Mouse (Mus musculus): ENCODE measurements at regions not wholly inside any gene's neighbourhood (a gene's known extent, or its start where the extent isn't known, plus 50 kb on each side); places are given as distances from the start of the nearest gene placed in this dataset.

- DNase-seq (ENCODE audit: low spot score), result no peak
Measured at GRCm38 (mm10) chr12:12819746-12820145, 122.0 kb downstream of the Mycn start.

GRCm38 (mm10) chr12:12814693-12815092, 127.0 kb downstream of the Mycn start:
- DNase-seq (ENCODE audit: low spot score), result no peak

- DNase-seq (ENCODE audit: low spot score), result no peak
Measured at GRCm38 (mm10) chr12:12812873-12813272, 128.8 kb downstream of the Mycn start.

- DNase-seq (ENCODE audit: low spot score), result no peak
Measured at GRCm38 (mm10) chr12:12810943-12811342, 130.8 kb downstream of the Mycn start.

- no peak for DNase-seq (ENCODE audit: low spot score)
Measured at GRCm38 (mm10) chr12:12810159-12810885, 131.4 kb downstream of the Mycn start.

GRCm38 (mm10) chr12:12808120-12808519, 133.6 kb downstream of the Mycn start:
- DNase-seq (ENCODE audit: low spot score), result no peak

- DNase-seq (ENCODE audit: low spot score), result no peak
Measured at GRCm38 (mm10) chr12:12803602-12804001, 138.1 kb downstream of the Mycn start.

GRCm38 (mm10) chr12:12802396-12802795, 139.3 kb downstream of the Mycn start:
- no peak for DNase-seq (ENCODE audit: low spot score)

GRCm38 (mm10) chr12:12801700-12802099, 140.0 kb downstream of the Mycn start:
- no peak for DNase-seq (ENCODE audit: low spot score)

- no peak for DNase-seq (ENCODE audit: low spot score)
Measured at GRCm38 (mm10) chr12:12800120-12800519, 141.6 kb downstream of the Mycn start.

- DNase-seq (ENCODE audit: low spot score), result no peak
Measured at GRCm38 (mm10) chr12:12789052-12789451, 152.7 kb downstream of the Mycn start.

- DNase-seq (ENCODE audit: low spot score), result no peak
Measured at GRCm38 (mm10) chr12:12788263-12788852, 153.4 kb downstream of the Mycn start.

- no peak for DNase-seq (ENCODE audit: low spot score)
Measured at GRCm38 (mm10) chr12:12787608-12788262, 154.0 kb downstream of the Mycn start.

GRCm38 (mm10) chr12:12787161-12787560, 154.6 kb downstream of the Mycn start:
- DNase-seq (ENCODE audit: low spot score), result no peak

- no peak for DNase-seq (ENCODE audit: low spot score)
Measured at GRCm38 (mm10) chr12:12783699-12784605, 157.8 kb downstream of the Mycn start.

GRCm38 (mm10) chr12:12781526-12781925, 160.2 kb downstream of the Mycn start:
- DNase-seq (ENCODE audit: low spot score), result no peak

- DNase-seq (ENCODE audit: low spot score), result no peak
Measured at GRCm38 (mm10) chr12:12778563-12779256, 163.0 kb downstream of the Mycn start.

- DNase-seq (ENCODE audit: low spot score), result no peak
Measured at GRCm38 (mm10) chr12:12777422-12777821, 164.3 kb downstream of the Mycn start.

GRCm38 (mm10) chr12:12776783-12777182, 164.9 kb downstream of the Mycn start:
- DNase-seq (ENCODE audit: low spot score), result no peak

GRCm38 (mm10) chr12:12770970-12771369, 170.7 kb downstream of the Mycn start:
- DNase-seq (ENCODE audit: low spot score), result no peak

GRCm38 (mm10) chr12:12766510-12767304, 175.0 kb downstream of the Mycn start:
- no peak for DNase-seq (ENCODE audit: low spot score)
